Mouse (Mus musculus): ENCODE results near the gene St14. TPM values are rescaled to one million over a fixed set of nuclear protein-coding genes. Genes with fewer than 3 reads are reported as not detected.

St14 gene
- polyA plus RNA-seq, 1 experiment = 2.6 TPM

DNA sequence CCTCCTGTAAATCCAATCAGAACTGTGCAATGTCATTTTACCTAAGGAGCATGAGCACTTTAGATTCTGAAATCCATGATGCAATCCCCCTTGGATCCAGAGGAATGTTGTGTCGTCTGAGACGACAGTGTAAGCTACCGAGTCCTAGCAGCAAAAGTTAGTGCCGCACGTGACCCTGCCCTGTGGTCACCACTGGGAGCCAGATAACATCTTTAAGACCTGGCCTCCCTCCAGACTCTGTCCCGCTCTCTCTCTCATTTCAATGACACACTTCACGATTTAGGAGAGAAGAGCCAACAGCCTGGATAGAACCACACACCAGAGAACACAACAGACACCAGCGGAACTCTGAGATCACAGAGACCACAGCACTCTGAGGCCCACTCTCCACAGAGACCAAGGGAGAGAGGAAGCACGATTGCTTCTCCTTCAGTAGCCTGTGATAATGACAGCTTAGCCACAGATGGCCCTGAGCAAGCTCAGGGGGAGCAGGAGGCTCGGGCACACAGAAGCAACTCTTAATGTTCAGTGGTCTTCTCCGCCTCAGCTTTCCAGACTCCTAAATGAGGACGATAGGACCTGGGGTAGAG is 3.7 kb downstream of the St14 start:
- H3K4me3 ChIP-seq (replicated peaks) = no peak overlapping the region
- no peaks in the 10 kb centered on the region for H3K36me3 ChIP-seq (replicated peaks; ENCODE audit: low read length)
- peaks cover 53% of the 10 kb centered on the region for H3K4me1 ChIP-seq
- TF ChIP-seq GATA1 (IDR thresholded peaks at IDR 0.05; ENCODE audit: borderline replicate concordance, low read length) (no peak), FLI1 (IDR thresholded peaks at IDR 0.05; ENCODE audit: low read length) (no peak)
- peaks cover 69% of the 10 kb centered on the region for H3K27me3 ChIP-seq (replicated peaks)
- H3K9me3 ChIP-seq = no peaks in the 10 kb centered on the region

DNA sequence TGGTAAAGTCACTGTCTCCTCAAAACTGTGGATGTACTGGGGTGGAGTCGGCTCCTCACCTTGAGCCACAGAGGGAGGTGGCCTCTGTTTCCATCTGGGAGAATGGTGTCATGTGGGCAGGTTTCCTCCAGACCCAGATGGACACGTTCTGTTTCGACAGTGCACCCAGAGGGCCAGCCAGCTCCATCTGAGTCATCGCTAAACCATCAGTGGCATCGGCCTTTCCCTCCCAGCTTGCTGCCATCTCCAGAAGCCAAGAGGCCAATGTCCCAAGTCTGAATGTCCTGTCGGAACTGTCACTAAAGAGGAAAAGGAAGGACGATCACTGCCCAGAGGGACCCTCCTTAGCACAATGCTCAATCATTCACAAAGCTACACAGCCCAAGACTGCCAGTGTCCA is 5.6 kb downstream of the St14 start:
- Histone ChIP-seq H3K4me1 (peaks cover 38% of the 10 kb centered on the region), H3K9me3 (no peaks in the 10 kb centered on the region), H3K36me3 (replicated peaks; ENCODE audit: low read length) (no peaks in the 10 kb centered on the region), H3K27me3 (replicated peaks) (peaks cover 56% of the 10 kb centered on the region), H3K4me3 (replicated peaks) (no peak overlapping the region)
- no peak for TF ChIP-seq FLI1 (IDR thresholded peaks at IDR 0.05; ENCODE audit: low read length)
- no peak for TF ChIP-seq GATA1 (IDR thresholded peaks at IDR 0.05; ENCODE audit: borderline replicate concordance, low read length)

DNA sequence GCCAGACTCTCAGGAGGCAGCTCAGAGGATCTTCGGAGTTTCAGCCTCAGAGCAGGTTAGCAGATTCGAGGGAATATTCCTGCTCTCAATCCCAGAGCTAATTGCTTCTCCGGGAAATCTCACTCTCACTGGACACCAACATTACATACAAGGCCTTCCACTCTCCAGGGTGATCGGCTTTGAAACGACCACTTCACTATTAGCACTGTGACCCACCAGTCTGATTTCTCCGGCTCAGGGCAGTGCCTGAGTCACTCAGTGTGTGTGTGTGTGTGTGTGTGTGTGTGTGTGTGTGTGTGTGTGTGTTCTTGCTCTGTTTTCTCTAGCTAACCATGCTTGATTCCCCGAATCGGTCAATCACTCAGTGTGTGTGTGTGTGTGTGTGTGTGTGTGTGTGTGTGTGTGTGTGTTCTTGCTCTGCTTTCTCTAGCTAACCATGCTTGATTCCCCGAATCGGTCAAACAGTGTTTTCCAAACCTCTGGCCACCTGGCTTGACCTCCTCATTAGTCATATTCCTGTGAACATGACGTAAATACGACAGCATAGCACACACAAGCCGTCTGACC is 9.1 kb downstream of the St14 start:
- H3K4me1 ChIP-seq = peaks cover 36% of the 10 kb centered on the region
- TF ChIP-seq GATA1 (IDR thresholded peaks at IDR 0.05; ENCODE audit: borderline replicate concordance, low read length) = no peak
- no peak for TF ChIP-seq FLI1 (IDR thresholded peaks at IDR 0.05; ENCODE audit: low read length)
- H3K4me3 ChIP-seq (replicated peaks) = no peak overlapping the region
- peaks cover 24% of the 10 kb centered on the region for H3K27me3 ChIP-seq (replicated peaks)
- H3K36me3 ChIP-seq (replicated peaks; ENCODE audit: low read length) = no peaks in the 10 kb centered on the region
- H3K9me3 ChIP-seq = no peaks in the 10 kb centered on the region

DNA sequence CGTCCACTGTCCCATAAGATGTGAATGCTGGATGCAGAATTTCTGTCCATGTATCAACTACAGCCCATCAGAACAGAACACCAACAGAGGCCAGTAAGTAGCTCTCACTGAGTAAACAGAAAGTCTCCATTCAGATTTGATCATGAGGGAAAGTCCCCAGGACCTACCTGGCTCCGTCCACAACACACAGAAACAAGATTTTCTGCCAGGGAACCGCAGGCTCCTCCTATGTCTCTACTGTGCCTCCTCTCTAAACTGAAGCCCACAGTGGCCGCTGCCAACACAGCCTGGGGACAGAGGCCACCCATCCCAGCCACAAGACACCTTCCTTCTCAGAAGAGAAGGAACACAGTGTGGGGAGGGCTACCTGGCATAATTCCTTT is 11.1 kb downstream of the St14 start:
- H3K9me3 ChIP-seq = no peaks in the 10 kb centered on the region

DNA sequence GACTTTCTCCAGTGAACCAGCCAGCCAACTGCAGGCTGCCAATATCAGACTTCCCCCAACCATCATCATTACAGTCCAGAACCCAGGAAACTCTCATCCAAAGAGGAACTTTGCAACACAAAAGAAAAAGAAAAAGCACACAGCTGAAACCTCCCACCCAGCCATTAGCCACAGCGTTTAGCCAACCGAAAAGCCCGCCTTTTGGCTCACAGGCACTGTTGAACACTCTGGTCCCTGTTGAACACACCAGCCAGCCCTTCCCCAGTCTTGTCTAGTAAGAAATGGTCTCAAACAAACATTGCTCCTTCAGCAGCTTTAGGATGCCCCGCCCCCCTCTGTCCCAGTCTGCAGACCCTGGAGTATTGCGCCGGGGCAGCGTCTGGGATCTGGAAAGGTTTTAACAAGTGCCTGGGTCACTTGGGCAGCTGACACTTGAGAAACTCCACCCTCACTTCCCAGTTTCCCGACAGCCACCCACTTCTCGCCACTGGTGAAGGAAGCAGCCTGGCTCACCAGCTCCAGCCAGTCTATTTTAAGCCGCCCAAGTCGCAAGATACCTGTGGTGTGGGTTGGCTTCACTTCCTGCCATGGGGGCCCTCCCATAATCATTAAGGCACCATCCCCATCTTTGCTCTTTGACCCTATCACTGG is 11.6 kb downstream of the St14 start:
- no peaks in the 10 kb centered on the region for H3K9me3 ChIP-seq
- TF ChIP-seq GATA1 (IDR thresholded peaks at IDR 0.05; ENCODE audit: borderline replicate concordance, low read length) = no peak
- no peak for TF ChIP-seq FLI1 (IDR thresholded peaks at IDR 0.05; ENCODE audit: low read length)
- H3K27me3 ChIP-seq (replicated peaks) = peaks cover 16% of the 10 kb centered on the region
- H3K4me3 ChIP-seq (replicated peaks) = no peak overlapping the region
- no peaks in the 10 kb centered on the region for H3K36me3 ChIP-seq (replicated peaks; ENCODE audit: low read length)
- peaks cover 31% of the 10 kb centered on the region for H3K4me1 ChIP-seq

More for the DNA sequence above, 11.1 kb downstream of the St14 start:
- TF ChIP-seq GATA1 (IDR thresholded peaks at IDR 0.05; ENCODE audit: borderline replicate concordance, low read length) (no peak), FLI1 (IDR thresholded peaks at IDR 0.05; ENCODE audit: low read length) (no peak)
- H3K36me3 ChIP-seq (replicated peaks; ENCODE audit: low read length) = no peaks in the 10 kb centered on the region
- H3K4me3 ChIP-seq (replicated peaks) = no peak overlapping the region
- H3K4me1 ChIP-seq = peaks cover 31% of the 10 kb centered on the region
- H3K27me3 ChIP-seq (replicated peaks) = peaks cover 16% of the 10 kb centered on the region

DNA sequence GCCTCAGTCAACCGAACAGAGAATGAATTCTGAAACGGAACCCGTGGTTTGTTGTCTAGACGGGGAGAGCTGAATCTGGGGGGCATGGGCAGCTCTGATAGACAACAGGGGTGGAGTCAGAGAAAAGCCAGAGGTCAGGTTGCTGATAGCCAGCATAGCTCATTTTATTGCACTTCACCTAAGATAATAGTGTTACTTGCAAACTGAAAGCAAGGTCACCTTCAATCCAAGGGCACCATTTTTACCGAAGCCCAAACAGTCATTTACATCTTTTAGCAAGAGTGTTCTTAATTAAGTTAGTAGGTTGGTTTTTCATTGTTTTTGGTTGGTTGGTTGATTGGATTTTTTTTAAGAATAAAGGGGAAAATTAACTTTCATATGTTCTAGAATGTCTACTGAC is 12.2 kb downstream of the St14 start:
- TF ChIP-seq FLI1 (IDR thresholded peaks at IDR 0.05; ENCODE audit: low read length) = no peak
- no peaks in the 10 kb centered on the region for H3K9me3 ChIP-seq

DNA sequence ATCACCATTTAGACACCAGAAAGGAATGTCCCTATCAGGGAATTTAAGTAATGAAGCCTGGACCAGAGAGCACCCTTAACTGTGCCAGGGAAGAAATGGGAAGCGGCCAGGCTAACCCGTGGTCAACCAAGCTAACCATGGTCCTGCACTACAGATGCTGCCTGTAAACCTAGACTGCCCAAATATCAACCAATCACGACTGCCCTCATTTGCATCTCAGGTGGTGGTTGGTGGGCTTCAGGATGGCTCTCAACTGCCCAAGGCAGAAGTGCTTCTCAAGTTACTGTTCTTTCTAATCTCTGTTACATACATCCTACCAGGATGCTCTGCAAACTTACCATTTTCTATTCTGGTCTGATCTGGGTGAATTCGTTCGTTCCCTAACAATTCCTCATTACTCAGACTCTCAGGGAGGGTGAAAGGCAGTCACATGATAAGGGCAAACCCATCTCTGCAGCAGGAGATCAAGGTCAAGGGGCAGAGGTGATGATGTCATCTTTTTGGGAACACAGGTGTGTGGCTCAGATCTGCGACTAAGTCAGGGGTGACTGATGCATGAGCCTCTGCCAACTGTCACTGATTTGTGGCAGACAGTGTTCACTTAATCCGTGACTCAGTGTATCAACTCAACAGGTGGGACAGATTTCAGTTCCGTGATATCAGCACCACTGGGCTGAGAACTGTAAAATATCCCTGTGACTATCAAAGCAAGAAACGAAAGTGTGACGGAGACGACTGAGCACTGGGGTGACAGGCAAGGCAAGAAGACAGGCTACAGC is 12.9 kb downstream of the St14 start:
- no peaks in the 10 kb centered on the region for H3K36me3 ChIP-seq (replicated peaks; ENCODE audit: low read length)
- peaks cover 31% of the 10 kb centered on the region for H3K4me1 ChIP-seq
- no peak for TF ChIP-seq FLI1 (IDR thresholded peaks at IDR 0.05; ENCODE audit: low read length)
- TF ChIP-seq GATA1 (IDR thresholded peaks at IDR 0.05; ENCODE audit: borderline replicate concordance, low read length) = no peak
- no peaks in the 10 kb centered on the region for H3K9me3 ChIP-seq
- peaks cover 14% of the 10 kb centered on the region for H3K27me3 ChIP-seq (replicated peaks)
- H3K4me3 ChIP-seq (replicated peaks) = peak overlapping the region; percentile 4

More for the DNA sequence above, 12.2 kb downstream of the St14 start:
- Histone ChIP-seq H3K36me3 (replicated peaks; ENCODE audit: low read length) (no peaks in the 10 kb centered on the region), H3K4me1 (peaks cover 31% of the 10 kb centered on the region), H3K4me3 (replicated peaks) (no peak overlapping the region), H3K27me3 (replicated peaks) (peaks cover 16% of the 10 kb centered on the region)

DNA sequence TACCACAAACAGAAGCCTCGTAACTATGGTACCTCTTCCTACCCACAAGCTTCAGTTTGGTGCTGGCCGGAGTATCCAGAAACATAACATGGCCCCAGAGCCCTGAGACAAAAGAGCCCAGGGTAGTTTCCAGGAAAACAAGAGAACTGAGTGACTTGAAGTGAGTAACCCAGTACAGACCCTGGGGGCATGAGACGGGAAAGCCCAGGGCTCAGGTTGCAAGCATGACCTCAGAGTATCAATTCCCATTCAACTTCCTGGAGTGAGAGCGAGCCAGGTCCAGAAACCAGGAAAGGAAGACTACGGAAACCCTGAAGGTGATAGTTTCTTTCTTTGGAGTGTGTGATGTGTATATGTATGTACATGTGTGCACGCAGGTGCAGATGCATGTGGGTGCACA is 14.2 kb downstream of the St14 start:
- Histone ChIP-seq H3K9me3 (no peaks in the 10 kb centered on the region), H3K27me3 (replicated peaks) (peaks cover 12% of the 10 kb centered on the region), H3K4me1 (peaks cover 31% of the 10 kb centered on the region), H3K4me3 (replicated peaks) (no peak overlapping the region), H3K36me3 (replicated peaks; ENCODE audit: low read length) (no peaks in the 10 kb centered on the region)
- no peak for TF ChIP-seq GATA1 (IDR thresholded peaks at IDR 0.05; ENCODE audit: borderline replicate concordance, low read length)
- TF ChIP-seq FLI1 (IDR thresholded peaks at IDR 0.05; ENCODE audit: low read length) = no peak

DNA sequence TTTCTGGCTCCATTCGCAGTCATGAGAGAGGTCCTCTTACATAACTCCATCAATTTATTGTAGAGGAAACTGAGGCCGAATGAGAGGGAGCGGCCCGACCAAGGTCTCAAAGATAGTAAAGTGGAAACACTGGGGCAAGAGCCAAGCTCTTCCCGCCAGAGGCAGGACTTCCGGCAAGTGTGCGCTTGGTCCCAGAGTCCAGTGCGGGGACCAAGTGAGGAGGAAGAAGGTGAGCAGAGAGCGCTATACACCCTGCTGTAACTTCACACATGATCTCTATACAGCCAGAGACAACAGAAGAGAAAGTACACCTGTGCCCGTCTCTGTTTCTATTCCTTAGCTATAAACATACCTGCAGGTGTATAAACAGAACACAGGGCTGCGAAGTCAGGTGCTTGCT is 14.6 kb downstream of the St14 start:
- Histone ChIP-seq H3K4me3 (replicated peaks) (no peak overlapping the region), H3K36me3 (replicated peaks; ENCODE audit: low read length) (no peaks in the 10 kb centered on the region), H3K4me1 (peaks cover 31% of the 10 kb centered on the region), H3K27me3 (replicated peaks) (peaks cover 8% of the 10 kb centered on the region), H3K9me3 (no peaks in the 10 kb centered on the region)
- TF ChIP-seq GATA1 (IDR thresholded peaks at IDR 0.05; ENCODE audit: borderline replicate concordance, low read length) = no peak
- no peak for TF ChIP-seq FLI1 (IDR thresholded peaks at IDR 0.05; ENCODE audit: low read length)

DNA sequence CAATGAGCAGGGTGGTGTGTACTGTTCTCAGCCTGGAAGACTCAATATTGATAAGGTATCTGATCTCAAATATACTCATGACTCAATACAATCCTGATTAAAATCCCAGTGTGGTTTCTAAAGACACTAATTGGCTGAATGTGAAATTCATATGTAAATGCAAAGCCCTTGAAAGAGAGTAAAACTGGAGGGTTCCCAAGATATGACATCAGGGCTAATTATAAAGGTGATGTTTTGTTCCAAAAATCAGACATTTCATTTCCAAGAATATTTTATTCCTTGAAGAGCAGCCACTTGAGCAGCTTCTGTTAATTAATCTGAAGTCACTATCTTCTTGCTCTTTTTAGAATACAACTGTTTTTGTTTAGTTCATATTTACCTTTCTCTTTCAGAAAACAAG is 16.1 kb downstream of the St14 start:
- no peak for TF ChIP-seq GATA1 (IDR thresholded peaks at IDR 0.05; ENCODE audit: borderline replicate concordance, low read length)
- TF ChIP-seq FLI1 (IDR thresholded peaks at IDR 0.05; ENCODE audit: low read length) = no peak
- H3K27me3 ChIP-seq (replicated peaks) = peaks cover 8% of the 10 kb centered on the region
- no peaks in the 10 kb centered on the region for H3K36me3 ChIP-seq (replicated peaks; ENCODE audit: low read length)
- no peak overlapping the region for H3K4me3 ChIP-seq (replicated peaks)
- peaks cover 23% of the 10 kb centered on the region for H3K4me1 ChIP-seq
- H3K9me3 ChIP-seq = no peaks in the 10 kb centered on the region
